Mouse (Mus musculus) stomach, postnatal 0 days (tissue): ENCODE measurements around the gene Ubac1.

Experiments
- CTCF ChIP-seq: IDR thresholded peaks from 2 replicates; pipeline ENCODE4 v1.5.1; 2016; ENCODE audit warnings: antibody characterized with exemption, low read depth, mild to moderate bottlenecking, moderate library complexity
- EP300 ChIP-seq: optimal IDR thresholded peaks from 2 replicates; pipeline ENCODE3; 2016; ENCODE audit warnings: antibody characterized with exemption

GRCm38 (mm10) chr2:25977587-25978239 is 43.8 kb downstream of the Ubac1 start:
- TF ChIP-seq CTCF = no peak
- no peak for TF ChIP-seq EP300
